Comparison of ENCODE assay signal across 13 mouse cellular contexts in the genomic region with DNA sequence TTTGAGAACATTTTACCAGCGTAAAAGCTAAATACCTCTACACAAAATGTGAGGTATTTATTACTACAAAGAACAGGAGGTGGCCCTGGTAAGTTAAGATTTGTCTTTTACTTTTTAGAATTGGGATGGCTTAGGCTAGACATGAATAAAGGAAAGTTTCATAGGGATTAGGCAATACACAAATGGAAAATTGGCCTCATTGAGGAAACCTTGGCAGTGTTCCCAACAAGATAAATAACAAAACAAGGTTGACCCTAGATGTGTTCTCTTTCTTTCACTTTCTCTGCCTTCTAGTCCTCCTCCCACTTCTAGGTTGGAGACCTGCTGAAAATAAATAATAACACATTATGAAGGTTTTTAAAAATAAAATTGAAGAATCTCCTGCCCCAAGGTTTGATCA.
"Had no signal": no experiment of that assay in that cellular context is flagged by ENCODE, and none has a peak within 500 bp of the region (broad histone marks: within the 10 kb centered on the region; RNA-seq: fewer than 3 reads in every experiment).

No protein-coding gene starts in this region.

- DNase-seq: lung, adult 2 months; lung, postnatal 14 days; right cerebral cortex, postnatal 14 days; spleen, adult 18-20 months; thymus, adult 2 months; thymus, postnatal 25 days; thymus, postnatal 4 days had no signal

- H3K27ac ChIP-seq: lung, embryonic 15.5 days; macrophage; midbrain, embryonic 13.5 days; midbrain, embryonic 15.5 days; neural tube, embryonic 12.5 days had no signal

- H3K4me1 ChIP-seq: lung, embryonic 15.5 days; megakaryocyte, embryonic 14.5 days; midbrain, embryonic 13.5 days; midbrain, embryonic 15.5 days; neural tube, embryonic 12.5 days had no signal

- H3K4me3 ChIP-seq: lung, embryonic 15.5 days; megakaryocyte, embryonic 14.5 days; midbrain, embryonic 13.5 days; midbrain, embryonic 15.5 days; neural tube, embryonic 12.5 days had no signal
